Mouse (Mus musculus) bone marrow macrophage, adult 2 months (primary cell): ENCODE data around the gene Vwa7. TPM values are rescaled to one million over a fixed set of nuclear protein-coding genes. Genes with fewer than 3 reads are reported as not detected.

Experiments used
- H3K27ac ChIP-seq: 2 replicates; pipeline ENCODE4 v1.5.1; 2012; ENCODE audit warnings: low read depth, low read length; ENCODE audit not compliant: insufficient read depth
- H3K4me1 ChIP-seq: 2 replicates; pipeline ENCODE4 v1.6.1; 2012; ENCODE audit warnings: low read length; ENCODE audit not compliant: control insufficient read depth, insufficient read depth
- H3K4me3 ChIP-seq: 2 replicates; pipeline ENCODE4 v1.5.1; 2012; ENCODE audit warnings: mild to moderate bottlenecking, low read length, moderate library complexity; ENCODE audit not compliant: insufficient read depth
- CTCF ChIP-seq: IDR thresholded peaks from 2 replicates; pipeline ENCODE4 v1.5.1; 2012; ENCODE audit warnings: low read depth, mild to moderate bottlenecking, low read length, moderate library complexity
- POLR2A ChIP-seq: IDR thresholded peaks from 2 replicates; pipeline ENCODE4 v1.6.1; 2012; ENCODE audit warnings: mild to moderate bottlenecking, low read depth, low read length, borderline replicate concordance
- polyA plus RNA-seq: library from polyadenylated mRNA; stranded (reverse); fragments of >200 nt; gene quantifications from 2 replicates; pipeline ENCODE4 v1.2.4, GENCODE M21; 2012; ENCODE audit not compliant: missing spikeins, insufficient read depth, insufficient read length

Vwa7 gene
- polyA plus RNA-seq, 1 experiment: 0.34 TPM

GRCm38 (mm10) chr17:35046681-35047455, 30.5 kb downstream of the Vwa7 start, which contains the start of gene Msh5:
TSS of gene Msh5 (minus strand) at chr17:35046745.
- TF ChIP-seq CTCF (no peak), POLR2A (no peak)
- H3K4me1 ChIP-seq: peaks cover 48% of the 10 kb centered on the region
- peak within 1 kb of the TSS; percentile 65 for H3K4me3 ChIP-seq
- H3K27ac ChIP-seq: peak within 1 kb of the TSS; percentile 98

GRCm38 (mm10) chr17:35047688-35048087, 31.3 kb downstream of the Vwa7 start:
- peak overlapping the region; percentile 40 for H3K4me3 ChIP-seq
- H3K4me1 ChIP-seq: peaks cover 50% of the 10 kb centered on the region
- peak overlapping the region; percentile 98 for H3K27ac ChIP-seq
- TF ChIP-seq CTCF (no peak), POLR2A (no peak)

GRCm38 (mm10) chr17:35048149-35048931, 32.0 kb downstream of the Vwa7 start:
- H3K4me3 ChIP-seq: peak overlapping the region; percentile 86
- peaks cover 50% of the 10 kb centered on the region for H3K4me1 ChIP-seq
- TF ChIP-seq CTCF (no peak), POLR2A (0 out of 2 replicates have a peak, but pooled peaks have one; percentile 19)
- peak overlapping the region; percentile 99 for H3K27ac ChIP-seq

- TF ChIP-seq POLR2A (no peak), CTCF (no peak)
- H3K4me1 ChIP-seq: peaks cover 47% of the 10 kb centered on the region
- H3K27ac ChIP-seq: peak overlapping the region; percentile 99
- peak overlapping the region; percentile 86 for H3K4me3 ChIP-seq
Measured at GRCm38 (mm10) chr17:35048932-35049440, 32.6 kb downstream of the Vwa7 start.

- Histone ChIP-seq H3K4me3 (peak within 1 kb of the TSS; percentile 86), H3K4me1 (peaks cover 44% of the 10 kb centered on the region), H3K27ac (peak within 1 kb of the TSS; percentile 99)
- TF ChIP-seq POLR2A (0 out of 2 replicates have a peak, but pooled peaks have one; percentile 0), CTCF (no peak)
Measured at GRCm38 (mm10) chr17:35049561-35050016, 33.2 kb downstream of the Vwa7 start, which contains the start of gene Clic1. TSS of gene Clic1 (plus strand) at chr17:35049966.

- Histone ChIP-seq H3K4me3 (peak overlapping the region; percentile 86), H3K27ac (peak overlapping the region; percentile 99), H3K4me1 (peaks cover 38% of the 10 kb centered on the region)
- TF ChIP-seq CTCF: no peak
- no peak; the same call in 1 of the 2 replicates for TF ChIP-seq POLR2A
Measured at GRCm38 (mm10) chr17:35050126-35050750, 33.9 kb downstream of the Vwa7 start.

- no peak; the same call in 1 of the 2 replicates for TF ChIP-seq CTCF
- TF ChIP-seq POLR2A: no peak; the same call in 1 of the 2 replicates
- peaks cover 32% of the 10 kb centered on the region for H3K4me1 ChIP-seq
- H3K27ac ChIP-seq: peak overlapping the region; percentile 99
- H3K4me3 ChIP-seq: peak overlapping the region; percentile 86
Measured at GRCm38 (mm10) chr17:35051156-35052086, 35.0 kb downstream of the Vwa7 start.

- peak overlapping the region; percentile 99 for H3K27ac ChIP-seq
- no peak for TF ChIP-seq POLR2A
- TF ChIP-seq CTCF: no peak
- peaks cover 31% of the 10 kb centered on the region for H3K4me1 ChIP-seq
- H3K4me3 ChIP-seq: peak overlapping the region; percentile 86
Measured at GRCm38 (mm10) chr17:35052271-35052798, 36.0 kb downstream of the Vwa7 start.
